Mouse (Mus musculus) erythroblast, embryonic 14.5 days (primary cell): ENCODE measurements around the gene Fgfr2.

Source experiments
- GATA1 ChIP-seq: IDR thresholded peaks from 2 replicates; pipeline ENCODE4 v1.6.1; 2012; ENCODE audit warnings: low read length, inconsistent platforms, mixed read lengths
- TAL1 ChIP-seq: IDR thresholded peaks from 3 replicates; pipeline ENCODE4 v1.6.1; 2012; ENCODE audit warnings: low read length, inconsistent platforms, mixed read lengths

DNA sequence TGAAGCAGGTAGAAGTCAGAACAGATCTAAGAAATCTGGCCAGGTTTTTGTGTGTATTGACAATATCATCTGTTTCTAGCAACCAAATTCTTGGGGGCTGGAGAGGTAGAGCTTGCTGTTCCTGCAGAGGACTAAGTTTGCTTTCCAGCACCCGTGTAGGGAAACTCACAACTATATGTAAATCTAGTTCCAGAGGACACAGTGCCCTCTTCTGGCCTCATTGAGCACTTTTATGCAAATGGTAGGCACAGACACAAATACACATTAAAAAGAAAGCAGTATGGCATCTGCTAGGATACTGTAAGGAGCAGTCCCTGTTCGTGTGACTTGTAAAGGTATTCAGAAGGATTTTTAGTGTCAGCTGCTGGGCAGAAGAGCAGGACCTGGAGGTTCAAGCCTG lies 240.8 kb downstream of the Fgfr2 start:
- no peak for TF ChIP-seq GATA1
- TF ChIP-seq TAL1, result no peak
